Mouse (Mus musculus) limb, embryonic 11.5 days (tissue): ENCODE data around the gene Hivep2. TPM values are rescaled to one million over a fixed set of nuclear protein-coding genes. Genes with fewer than 3 reads are reported as not detected.
A peak's percentile ranks its signal among the peaks of the same experiment; 100 is the strongest.

Experiments used
- ATAC-seq: fragments of 200-750 bp; cut with Nextera tagmentation; 2 replicates; pipeline ENCODE4 v1.8.0; 2017; ENCODE audit warnings: low read depth; ENCODE audit not compliant: insufficient number of reproducible peaks, low FRiP score, low TSS enrichment
- DNase-seq: peaks from one replicate; pipeline ENCODE4 v3.0.0-alpha.2; 2015; ENCODE audit warnings: low spot score
- H3K27ac ChIP-seq: fragments of 300-500 bp; sonication (generic); replicated peaks from 2 replicates; pipeline ENCODE4 v1.5.1; 2014; ENCODE audit warnings: low read depth, mild to moderate bottlenecking, low read length
- H3K27me3 ChIP-seq: fragments of 300-500 bp; sonication (generic); 2 replicates; pipeline ENCODE4 v1.6.1; 2014; ENCODE audit warnings: mild to moderate bottlenecking, low read length, mixed read lengths; ENCODE audit not compliant: control insufficient read depth, insufficient read depth
- H3K36me3 ChIP-seq: fragments of 300-500 bp; sonication (generic); 2 replicates; pipeline ENCODE4 v1.6.1; 2014; ENCODE audit warnings: mild to moderate bottlenecking, low read length, moderate library complexity, mixed read lengths; ENCODE audit not compliant: control insufficient read depth, insufficient read depth
- H3K4me1 ChIP-seq: fragments of 300-500 bp; sonication (generic); 2 replicates; pipeline ENCODE4 v1.6.1; 2014; ENCODE audit warnings: low read length, mixed read lengths; ENCODE audit not compliant: control insufficient read depth, insufficient read depth
- H3K4me2 ChIP-seq: fragments of 300-500 bp; sonication (generic); 2 replicates; pipeline ENCODE4 v1.6.1; 2014; ENCODE audit warnings: low read depth, mild to moderate bottlenecking, moderate library complexity; ENCODE audit not compliant: severe bottlenecking
- H3K4me3 ChIP-seq: fragments of 300-500 bp; sonication (generic); 2 replicates; pipeline ENCODE4 v1.5.1; 2014; ENCODE audit warnings: low read depth, low read length
- H3K9ac ChIP-seq: fragments of 300-500 bp; sonication (generic); 2 replicates; pipeline ENCODE4 v1.6.1; 2014; ENCODE audit warnings: mild to moderate bottlenecking, low read length
- H3K9me3 ChIP-seq: fragments of 300-500 bp; sonication (generic); 2 replicates; pipeline ENCODE4 v1.6.1; 2016; ENCODE audit warnings: low read length; ENCODE audit not compliant: control insufficient read depth
- WGBS: fragments of 180-500 bp; shearing (Covaris S2); extraction: QIAGEN DNeasy Blood & Tissue Kit; methylation state at CpG from one replicate; pipeline ENCODE4 v1.1.7; 2014; 5-methylcytosine and 5-hydroxymethylcytosine counted together
- polyA plus RNA-seq: library from polyadenylated mRNA; unstranded; fragments of >200 nt; fragmentation: Nextera tagmentation; extraction: Ambion mirVana; gene quantifications from 2 replicates; pipeline ENCODE4 v1.2.1, GENCODE M21; 2014

Hivep2 gene
- polyA plus RNA-seq, 1 experiment from 2014 or later: 1.7 TPM

- Histone ChIP-seq H3K4me1 (no peaks in the 10 kb centered on the region), H3K27ac (no peak overlapping the region), H3K27me3 (no peaks in the 10 kb centered on the region), H3K4me2 (no peak overlapping the region), H3K36me3 (no peaks in the 10 kb centered on the region), H3K4me3 (no peak overlapping the region), H3K9me3 (no peaks in the 10 kb centered on the region), H3K9ac (no peak overlapping the region)
- DNase-seq (no peak), ATAC-seq (no peak)
- WGBS: 91% methylated on average over 4 of the region's 4 CpGs
Observed at GRCm38 (mm10) chr10:14193702-14194101, 227.8 kb downstream of the Hivep2 start.

- WGBS: 74% methylated on average over 17 of the region's 17 CpGs
- Histone ChIP-seq H3K27me3 (no peaks in the 10 kb centered on the region), H3K36me3 (no peaks in the 10 kb centered on the region), H3K9ac (no peak overlapping the region), H3K4me3 (no peak overlapping the region), H3K4me1 (no peaks in the 10 kb centered on the region), H3K27ac (no peak overlapping the region), H3K4me2 (no peak overlapping the region), H3K9me3 (no peaks in the 10 kb centered on the region)
- ATAC-seq: no peak
- no peak for DNase-seq
Observed at GRCm38 (mm10) chr10:14195778-14196650, 230.1 kb downstream of the Hivep2 start.

- 86% methylated on average over 7 of the region's 7 CpGs for WGBS
- Histone ChIP-seq H3K27ac (no peak overlapping the region), H3K4me3 (no peak overlapping the region), H3K9me3 (no peaks in the 10 kb centered on the region), H3K4me1 (no peaks in the 10 kb centered on the region), H3K9ac (no peak overlapping the region), H3K27me3 (no peaks in the 10 kb centered on the region), H3K36me3 (no peaks in the 10 kb centered on the region), H3K4me2 (no peak overlapping the region)
- DNase-seq (no peak), ATAC-seq (no peak)
Observed at GRCm38 (mm10) chr10:14196785-14197184, 230.9 kb downstream of the Hivep2 start.

GRCm38 (mm10) chr10:14197261-14197660 lies 231.4 kb downstream of the Hivep2 start:
- Histone ChIP-seq H3K36me3 (no peaks in the 10 kb centered on the region), H3K4me2 (no peak overlapping the region), H3K9me3 (no peaks in the 10 kb centered on the region), H3K4me1 (no peaks in the 10 kb centered on the region), H3K9ac (no peak overlapping the region), H3K27ac (no peak overlapping the region), H3K4me3 (no peak overlapping the region), H3K27me3 (no peaks in the 10 kb centered on the region)
- 78% methylated on average over 6 of the region's 6 CpGs for WGBS
- ATAC-seq (no peak), DNase-seq (no peak)

GRCm38 (mm10) chr10:14199332-14199731 lies 233.5 kb downstream of the Hivep2 start:
- H3K9me3 ChIP-seq: no peaks in the 10 kb centered on the region
- H3K4me3 ChIP-seq: no peak overlapping the region
- H3K36me3 ChIP-seq: no peaks in the 10 kb centered on the region
- H3K4me1 ChIP-seq: no peaks in the 10 kb centered on the region
- no peaks in the 10 kb centered on the region for H3K27me3 ChIP-seq
- H3K9ac ChIP-seq: no peak overlapping the region
- H3K4me2 ChIP-seq: no peak overlapping the region
- no peak for ATAC-seq
- DNase-seq: no peak
- 80% methylated on average over 7 of the region's 7 CpGs for WGBS
- H3K27ac ChIP-seq: no peak overlapping the region

- Histone ChIP-seq H3K4me1 (no peaks in the 10 kb centered on the region), H3K4me3 (no peak overlapping the region), H3K4me2 (no peak overlapping the region), H3K9me3 (no peaks in the 10 kb centered on the region), H3K9ac (no peak overlapping the region), H3K27me3 (no peaks in the 10 kb centered on the region), H3K36me3 (no peaks in the 10 kb centered on the region), H3K27ac (no peak overlapping the region)
- 4% methylated on average over 2 of the region's 2 CpGs for WGBS
- no peak for ATAC-seq
- peak; percentile 62 for DNase-seq
Observed at GRCm38 (mm10) chr10:14200310-14200709, 234.4 kb downstream of the Hivep2 start.

Other genes with a start within 250 kb of the Hivep2 start
- gene Aig1, start 97.1 kb upstream of the Hivep2 start, polyA plus RNA-seq: 11.5 and 12.0 TPM in 2 replicates